Mouse (Mus musculus) olfactory bulb, adult 2 months (tissue): ENCODE measurements around the gene Slc36a1.

ENCODE experiments used
- CTCF ChIP-seq: fragments of 200-500 bp; IDR thresholded peaks from 2 replicates; pipeline ENCODE4 v1.5.1; 2012; ENCODE audit warnings: low read depth, mild to moderate bottlenecking, low read length, moderate library complexity; ENCODE audit not compliant: insufficient read depth
- POLR2A ChIP-seq: fragments of 200-500 bp; IDR thresholded peaks from 2 replicates; pipeline ENCODE4 v1.6.1; 2012; ENCODE audit warnings: mild to moderate bottlenecking, low read depth, low read length, moderate library complexity; ENCODE audit not compliant: insufficient read depth

GRCm38 (mm10) chr11:55209032-55209431 lies 4.9 kb downstream of the Slc36a1 start:
- TF ChIP-seq CTCF (no peak), POLR2A (no peak)
